Mouse (Mus musculus) B cell, adult 2 months (primary cell): ENCODE data around the gene Slc7a11.
"Not testable (repeated sequence)": the region's sequence is repeated elsewhere in the genome, so short reads cannot be mapped to it uniquely, and the experiment has no call there.

ENCODE experiments used
- DNase-seq, 2 experiments: peaks; one replicate each; pipeline ENCODE4 v3.0.0; 2022

Slc7a11 gene

DNA sequence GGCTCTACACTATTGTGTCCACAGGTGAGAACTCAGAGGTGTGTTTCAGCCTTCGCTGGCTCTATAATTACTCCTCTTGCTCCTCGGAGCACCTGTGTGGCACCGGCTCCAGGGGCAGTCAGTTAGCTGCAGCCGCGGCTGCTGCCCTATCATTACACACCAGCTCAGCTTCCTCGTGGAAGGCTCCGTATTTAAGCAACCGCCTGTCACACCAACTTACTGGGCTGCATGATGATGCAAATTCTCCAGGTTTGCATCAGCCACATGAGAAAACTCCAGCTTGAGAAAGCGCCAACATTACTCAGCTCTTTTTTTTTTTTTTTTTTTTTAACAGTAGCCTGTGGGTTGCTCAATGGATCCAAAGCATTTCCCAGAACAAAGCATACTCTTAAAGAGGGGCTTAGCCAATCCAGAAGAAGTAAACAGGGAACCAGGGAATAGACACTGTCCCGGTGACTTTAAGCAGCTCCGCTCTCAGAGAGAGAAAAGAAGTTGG, at the start of gene Slc7a11:
Slc7a11 (minus strand) TSS at position 194 of the 496 bp plus-strand sequence.
- peak; percentile 1 to 26 for DNase-seq

GRCm38 (mm10) chr3:50491678-50492077, 48.3 kb upstream of the Slc7a11 start:
- DNase-seq = no peak

GRCm38 (mm10) chr3:50484076-50484475, 40.7 kb upstream of the Slc7a11 start:
- DNase-seq = no peak

- no peak for DNase-seq
Observed at GRCm38 (mm10) chr3:50462223-50462622, 18.8 kb upstream of the Slc7a11 start.

- no peak for DNase-seq
Observed at GRCm38 (mm10) chr3:50457136-50457535, 13.7 kb upstream of the Slc7a11 start.

- no peak for DNase-seq
Observed at GRCm38 (mm10) chr3:50456564-50456963, 13.2 kb upstream of the Slc7a11 start.

DNA sequence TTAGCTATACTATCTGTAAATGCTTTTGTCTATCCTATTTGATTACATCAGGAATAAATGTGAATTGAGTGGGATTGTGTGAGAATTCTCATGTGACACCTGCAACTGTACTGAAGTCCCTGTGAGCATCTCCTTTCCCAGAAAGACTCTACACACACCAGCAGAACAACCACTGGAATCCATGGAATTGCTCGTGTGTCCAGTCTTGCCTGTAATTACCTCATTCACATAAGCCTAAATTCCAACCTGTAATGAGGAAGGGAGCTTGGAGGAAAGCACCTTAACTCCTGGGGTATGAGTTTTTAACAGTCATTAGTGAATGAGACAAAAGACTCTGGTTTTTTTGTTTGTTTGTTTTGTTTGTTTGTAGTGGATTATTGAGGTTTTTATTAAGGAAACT, 12.6 kb upstream of the Slc7a11 start:
- no peak for DNase-seq

GRCm38 (mm10) chr3:50445050-50445775, 1.8 kb upstream of the Slc7a11 start:
- no peak for DNase-seq

DNA sequence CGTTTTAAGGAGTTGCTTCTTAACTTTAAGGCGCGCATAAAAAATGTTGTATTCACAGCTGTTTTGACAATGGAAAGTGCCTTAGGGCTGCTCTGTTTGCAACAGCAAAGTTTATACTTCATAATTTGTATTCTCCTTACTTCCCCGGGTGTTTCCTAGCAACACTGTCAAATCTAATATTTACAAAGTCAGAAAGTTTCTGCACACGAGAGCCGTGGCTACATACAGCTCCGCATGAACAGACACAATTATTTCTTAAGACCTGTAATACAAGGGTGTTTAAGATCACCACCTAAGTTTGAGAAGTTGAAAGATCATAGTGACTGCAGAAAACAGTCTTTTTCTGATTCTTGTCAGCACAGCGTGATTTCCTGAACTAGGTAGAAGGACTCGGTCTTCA, 528 bp upstream of the Slc7a11 start:
- peak; percentile 1 to 2 for DNase-seq

DNA sequence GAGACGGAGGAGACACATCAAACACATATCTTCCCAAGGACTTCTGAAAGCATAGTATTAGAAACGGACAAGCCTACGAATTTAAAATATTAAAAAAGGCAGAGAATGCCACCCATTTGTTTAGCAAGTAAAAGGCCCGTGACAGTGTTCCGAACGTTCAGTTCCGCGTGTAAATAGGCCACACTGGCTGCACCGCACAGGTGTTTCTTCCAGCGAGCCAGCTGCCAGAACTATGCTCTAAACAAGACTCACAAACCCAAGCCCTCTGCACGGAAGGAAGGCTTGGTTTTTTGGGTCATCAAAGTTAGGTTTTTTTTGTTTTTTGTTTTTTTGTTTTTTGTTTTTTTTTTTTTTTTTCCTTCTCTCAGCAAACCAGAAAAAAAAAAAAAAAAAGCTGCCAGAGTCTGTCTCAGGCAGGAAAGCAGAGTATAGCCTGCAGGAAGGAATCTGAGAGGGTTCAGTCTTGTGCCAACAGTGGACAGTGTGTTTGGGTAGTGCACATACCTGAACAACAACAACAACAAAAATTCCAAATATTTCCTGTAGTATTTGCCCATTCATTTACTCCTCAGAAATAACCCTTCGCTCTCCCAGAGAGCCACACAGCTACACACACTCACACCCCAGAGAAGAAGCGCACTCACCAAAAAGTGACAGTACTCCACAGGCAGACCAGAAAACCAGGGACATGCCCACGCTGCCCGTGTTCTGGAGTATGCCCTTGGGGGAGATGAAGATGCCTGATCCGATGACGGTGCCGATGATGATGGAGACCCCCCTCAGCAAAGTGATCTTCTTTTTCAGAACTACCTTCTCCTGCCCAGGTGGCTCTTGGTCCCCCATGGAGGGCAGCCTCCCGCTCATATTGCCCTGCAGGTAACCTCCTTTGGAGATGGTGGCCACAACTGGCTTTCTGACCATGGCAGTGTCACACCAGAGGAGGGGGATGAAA, 797 bp downstream of the Slc7a11 start:
- DNase-seq = peak in 1 of 2 experiments; percentile 14

GRCm38 (mm10) chr3:50441330-50441729, 2.1 kb downstream of the Slc7a11 start:
- no peak for DNase-seq

DNA sequence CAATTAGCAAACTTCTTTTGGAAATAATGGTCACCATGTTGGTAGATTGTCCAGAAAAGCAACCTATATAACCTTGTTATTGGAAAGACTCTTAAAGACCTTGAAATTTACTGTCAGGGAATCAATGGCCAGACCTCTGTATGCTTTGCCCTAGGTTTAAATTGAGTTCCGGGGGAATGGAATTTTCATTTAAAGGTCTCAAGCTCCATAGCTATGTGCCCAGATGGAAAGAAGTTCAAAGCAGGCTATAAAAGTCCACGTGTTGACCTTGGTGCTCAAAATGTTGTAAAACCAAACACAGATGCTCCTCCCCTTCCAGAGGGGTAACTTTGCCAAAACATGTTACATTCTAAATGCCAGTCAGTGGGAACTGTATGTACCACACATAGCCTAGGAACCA, 3.0 kb downstream of the Slc7a11 start:
- DNase-seq = no peak

DNA sequence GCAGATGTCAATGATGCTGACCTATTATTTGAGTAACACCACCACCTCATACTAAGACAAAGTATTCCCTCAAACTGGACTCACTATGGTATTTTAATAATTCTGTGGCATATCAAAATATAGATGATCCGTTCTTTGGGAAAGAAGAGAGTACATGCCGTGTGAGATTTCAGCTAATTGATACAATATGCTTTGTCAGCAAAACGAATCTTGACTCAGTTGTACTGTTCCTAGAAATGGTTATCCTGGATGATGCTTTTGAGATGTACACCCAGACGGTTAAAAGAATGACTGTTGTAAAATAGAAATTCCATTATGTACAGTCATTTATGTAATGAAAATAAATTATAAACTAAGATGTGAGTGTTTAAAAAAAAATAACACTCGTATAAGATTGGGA, 4.0 kb downstream of the Slc7a11 start:
- no peak for DNase-seq

GRCm38 (mm10) chr3:50438520-50439253, 4.7 kb downstream of the Slc7a11 start:
- DNase-seq = peak; percentile 8 to 16

DNA sequence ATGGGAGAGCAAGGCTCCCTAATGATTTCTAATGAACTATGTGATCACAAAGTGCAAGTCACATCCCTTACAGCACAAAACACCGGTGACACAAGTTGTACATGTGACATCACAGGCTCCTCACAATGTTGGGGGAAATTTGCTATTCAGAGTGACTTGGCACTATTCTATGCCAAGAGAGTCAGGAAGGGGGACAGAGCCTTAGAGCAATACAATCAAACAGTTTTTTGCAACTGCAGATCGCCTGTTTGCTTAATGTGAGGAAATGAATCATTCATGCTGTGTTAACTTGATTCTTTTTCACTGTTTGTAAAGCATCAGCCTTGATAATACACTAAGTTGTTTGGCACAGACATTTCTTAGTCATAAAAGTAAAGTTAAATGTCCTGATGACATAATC, 5.3 kb downstream of the Slc7a11 start:
- not testable (repeated sequence) for DNase-seq

GRCm38 (mm10) chr3:50436409-50436808, 7.0 kb downstream of the Slc7a11 start:
- DNase-seq = not testable (repeated sequence)

GRCm38 (mm10) chr3:50433831-50434230, 9.6 kb downstream of the Slc7a11 start:
- no peak for DNase-seq

GRCm38 (mm10) chr3:50430811-50431210, 12.6 kb downstream of the Slc7a11 start:
- DNase-seq = no peak

GRCm38 (mm10) chr3:50421480-50422277, 21.7 kb downstream of the Slc7a11 start:
- DNase-seq = no peak

- DNase-seq = no peak
Observed at GRCm38 (mm10) chr3:50419161-50419560, 24.3 kb downstream of the Slc7a11 start.

DNA sequence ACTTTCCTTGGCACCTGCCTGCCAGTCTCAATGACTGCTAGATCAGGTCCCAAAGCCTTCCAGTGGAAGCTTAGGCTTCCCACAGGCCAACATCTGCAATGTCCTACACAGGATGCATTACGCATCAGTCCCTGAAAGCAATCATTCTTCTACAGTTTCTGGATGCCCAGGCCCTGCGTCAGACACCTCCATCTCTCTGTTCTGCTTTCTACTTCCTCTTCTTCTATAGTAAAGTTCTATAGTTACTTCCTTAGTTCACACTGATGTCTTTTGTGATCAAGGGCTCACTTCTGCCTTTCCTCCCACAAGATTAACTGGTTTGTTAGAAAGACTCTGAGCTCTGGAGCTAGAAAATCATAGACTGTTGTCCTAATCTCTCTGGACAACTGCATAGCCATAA, 36.6 kb downstream of the Slc7a11 start:
- DNase-seq = peak; percentile 38 to 48

DNA sequence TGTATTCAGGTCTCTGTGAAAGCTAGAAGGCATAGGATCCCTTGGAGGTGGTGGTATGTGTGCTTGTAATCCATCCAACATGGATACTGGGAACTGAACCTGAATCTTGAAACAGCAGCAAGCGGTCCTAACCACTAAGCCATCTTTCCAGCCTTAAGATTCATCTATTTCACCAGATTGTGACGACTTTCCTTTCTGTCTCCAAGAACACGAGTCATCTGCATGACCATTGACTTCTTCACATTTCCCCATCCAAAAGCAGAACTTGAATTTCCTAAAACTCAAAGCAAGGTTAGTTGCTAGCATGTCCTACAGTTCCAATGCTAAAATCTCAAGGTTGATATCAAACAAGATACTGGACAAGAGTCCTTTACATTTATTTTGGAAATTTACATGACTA, 37.5 kb downstream of the Slc7a11 start:
- no peak for DNase-seq
